Mouse (Mus musculus) heart, adult 18-20 months (tissue): ENCODE results near the gene Slfn14. TPM values are rescaled to one million over a fixed set of nuclear protein-coding genes. Genes with fewer than 3 reads are reported as not detected.
"Not testable (repeated sequence)": the region's sequence is repeated elsewhere in the genome, so short reads cannot be mapped to it uniquely, and the experiment has no call there.

Source experiments
- DNase-seq, 2 experiments: peaks; one replicate each; pipeline ENCODE4 v3.0.0; 2021 to 2022; ENCODE audit warnings: mixed read lengths in 1 of 2
- long read RNA-seq, 2 experiments: library from polyadenylated mRNA; stranded (forward); transcript quantifications; one replicate each; pipeline ENCODE4 v2.0.0; 2021
- total RNA-seq, 2 experiments: library from RNA; stranded (reverse); gene quantifications; 2 replicates each; pipeline ENCODE4 v1.2.3; 2021

Gene Slfn14
- not detected for total RNA-seq
- long read RNA-seq, experiment 1 = 0 reads
- long read RNA-seq, experiment 2 = 0 reads

GRCm38 (mm10) chr11:83286566-83286965, at the start of gene Slfn14:
Slfn14 (minus strand) TSS chr11:83286726.
- DNase-seq = no peak

- no peak for DNase-seq
Observed at GRCm38 (mm10) chr11:83335826-83336225, 49.3 kb upstream of the Slfn14 start.

DNA sequence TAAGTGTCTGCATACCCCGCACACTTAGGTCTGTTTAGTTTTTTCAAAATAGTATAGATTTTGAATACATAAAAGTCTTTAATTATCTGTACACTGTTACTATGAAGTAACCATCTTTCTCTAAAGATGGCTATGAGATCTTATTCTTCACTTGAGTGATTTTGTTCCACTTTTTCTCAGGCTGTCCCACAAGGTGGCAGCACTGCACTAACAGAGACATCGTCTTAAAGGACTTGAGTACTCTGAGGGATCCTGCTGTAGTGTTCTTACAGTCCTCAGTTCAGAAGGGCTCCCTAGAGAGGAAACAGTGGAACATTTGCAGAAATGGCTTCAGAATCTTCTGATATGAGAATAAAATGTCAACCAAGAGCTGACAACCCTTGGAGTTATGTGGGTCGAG, 40.9 kb upstream of the Slfn14 start:
- DNase-seq = peak; percentile 20 to 56

DNA sequence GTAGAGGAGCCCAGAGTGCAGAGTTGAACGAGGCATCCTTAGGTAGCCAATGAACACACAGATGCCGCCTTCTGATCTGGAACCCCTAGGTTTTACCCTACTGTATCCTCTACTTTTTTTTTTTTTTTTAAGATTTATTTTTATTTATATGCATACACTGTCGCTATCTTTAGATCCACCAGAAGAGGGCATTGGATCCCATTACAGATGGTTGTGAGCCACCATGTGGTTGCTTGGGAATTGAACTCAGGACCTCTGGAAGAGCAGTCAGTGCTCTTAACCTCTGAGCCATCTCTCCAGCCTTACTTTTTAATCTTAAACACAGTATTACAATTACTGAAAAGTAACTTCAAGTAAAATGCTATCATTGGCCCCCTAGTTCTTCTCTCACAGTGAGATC, 40.2 kb upstream of the Slfn14 start:
- not testable (repeated sequence) for DNase-seq

DNA sequence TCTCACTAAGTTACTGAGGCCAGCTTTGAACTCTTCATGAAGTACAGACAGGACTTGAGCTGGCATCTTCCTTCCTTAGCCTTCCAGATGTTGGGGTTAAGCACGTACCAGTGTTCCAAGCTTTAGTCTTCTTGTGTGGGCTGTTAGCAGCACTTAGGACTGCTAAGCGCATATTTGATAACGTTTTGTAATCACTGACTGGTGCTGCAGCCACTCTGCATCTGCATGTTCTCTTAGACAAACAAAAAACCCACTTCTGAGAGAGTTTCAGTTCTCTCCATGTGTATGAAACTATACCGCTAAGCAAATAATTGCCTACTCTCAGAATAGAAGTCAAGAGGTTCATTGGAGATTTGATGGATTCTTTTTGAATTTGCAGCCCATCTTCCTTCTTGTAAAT, 32.5 kb upstream of the Slfn14 start:
- no peak for DNase-seq

DNA sequence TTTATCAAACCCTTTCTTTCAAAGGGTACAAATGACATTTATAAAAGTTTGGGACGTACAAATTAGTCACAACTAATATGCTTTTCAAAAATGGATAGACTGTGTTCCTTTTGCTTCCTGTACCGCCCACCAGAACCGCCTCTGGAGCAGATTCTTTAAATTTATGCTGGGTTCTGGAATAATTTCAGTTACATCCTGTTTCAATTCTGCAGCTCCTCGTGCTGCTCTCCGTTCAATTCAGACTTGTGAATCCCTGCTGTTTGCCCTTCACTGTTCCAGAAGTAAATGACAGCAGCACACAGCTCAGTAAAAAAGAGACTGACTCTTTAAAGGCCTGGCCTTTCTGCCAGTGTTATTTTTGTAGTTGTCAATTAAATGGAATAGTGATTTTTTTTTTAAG, 25.9 kb upstream of the Slfn14 start:
- no peak for DNase-seq

DNA sequence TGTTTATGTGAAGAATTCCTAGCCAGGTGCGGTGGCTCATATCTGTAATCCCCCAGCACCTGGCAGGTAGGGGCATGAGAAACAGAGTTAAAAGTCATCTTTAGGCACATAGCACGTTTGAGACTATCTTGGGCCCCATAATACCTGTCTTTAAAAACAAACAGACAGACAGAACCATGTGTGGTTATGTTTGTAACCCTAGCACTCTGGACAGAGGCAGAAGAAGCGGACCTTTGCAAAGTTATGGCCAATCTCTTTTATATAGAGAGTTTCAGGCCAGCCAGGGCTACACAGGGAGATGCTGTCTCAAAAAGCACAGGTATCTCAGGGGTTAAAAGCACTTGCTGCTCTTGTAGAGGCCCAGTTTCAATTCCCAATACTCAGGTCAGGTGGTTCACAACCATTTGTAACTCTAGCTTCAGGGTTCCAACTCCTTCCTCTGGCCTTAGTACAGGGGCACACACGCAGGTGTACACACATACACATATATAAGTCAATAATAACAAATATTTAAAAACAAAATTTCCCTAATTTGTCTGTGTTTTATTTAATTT, 20.3 kb upstream of the Slfn14 start:
- DNase-seq = no peak

DNA sequence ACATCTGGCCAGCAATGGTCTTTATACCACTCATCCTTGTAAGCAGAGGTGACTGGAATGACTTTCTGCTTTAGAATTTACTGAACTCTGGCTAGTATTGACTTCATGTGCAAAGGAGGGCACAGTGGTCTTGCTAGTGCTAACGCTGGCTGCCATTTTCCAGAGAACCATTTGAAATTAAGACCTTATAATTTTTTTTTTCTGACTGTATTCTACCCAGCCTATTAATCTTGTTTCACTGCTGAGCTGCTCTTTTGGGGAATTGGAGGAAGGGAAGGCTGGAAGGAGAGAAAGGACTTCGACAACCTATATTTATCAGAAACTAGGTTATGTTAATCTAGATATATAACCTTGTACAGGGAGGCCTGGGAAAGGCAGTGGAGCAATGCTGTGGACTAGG, 18.0 kb upstream of the Slfn14 start:
- DNase-seq = no peak

GRCm38 (mm10) chr11:83303751-83304150, 17.2 kb upstream of the Slfn14 start:
- DNase-seq = no peak

GRCm38 (mm10) chr11:83302526-83303251, 16.2 kb upstream of the Slfn14 start, which contains the start of gene Pex12:
Pex12 (minus strand) TSS chr11:83302586.
- DNase-seq = peak; percentile 95 to 98

- DNase-seq = no peak
Observed at GRCm38 (mm10) chr11:83302124-83302523, 15.6 kb upstream of the Slfn14 start.

DNA sequence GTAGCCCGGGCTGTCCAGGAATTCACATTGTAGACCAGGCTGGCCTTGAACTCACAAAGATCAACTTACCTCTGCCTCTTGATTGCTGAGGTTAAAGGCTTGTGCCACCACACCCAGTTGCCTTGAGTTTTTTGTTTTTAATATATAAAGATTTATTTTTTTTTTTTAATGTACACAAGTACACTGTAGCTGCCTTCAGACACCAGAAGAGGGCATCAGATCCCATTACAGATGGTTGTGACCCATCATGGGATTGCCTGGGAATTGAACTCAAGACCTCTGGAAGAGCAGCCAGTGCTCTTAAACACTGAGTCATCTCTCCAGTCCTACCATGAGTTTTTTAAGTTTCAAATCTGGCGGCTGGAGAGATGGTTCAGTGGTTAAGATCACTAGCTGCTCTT, 14.9 kb upstream of the Slfn14 start:
- DNase-seq = no peak

- DNase-seq = no peak
Observed at GRCm38 (mm10) chr11:83299724-83300123, 13.2 kb upstream of the Slfn14 start.

- peak; percentile 94 to 97 for DNase-seq
Observed at GRCm38 (mm10) chr11:83298225-83299195, 12.0 kb upstream of the Slfn14 start, which contains the start of gene Ap2b1. Ap2b1 (plus strand) TSS chr11:83299024.

DNA sequence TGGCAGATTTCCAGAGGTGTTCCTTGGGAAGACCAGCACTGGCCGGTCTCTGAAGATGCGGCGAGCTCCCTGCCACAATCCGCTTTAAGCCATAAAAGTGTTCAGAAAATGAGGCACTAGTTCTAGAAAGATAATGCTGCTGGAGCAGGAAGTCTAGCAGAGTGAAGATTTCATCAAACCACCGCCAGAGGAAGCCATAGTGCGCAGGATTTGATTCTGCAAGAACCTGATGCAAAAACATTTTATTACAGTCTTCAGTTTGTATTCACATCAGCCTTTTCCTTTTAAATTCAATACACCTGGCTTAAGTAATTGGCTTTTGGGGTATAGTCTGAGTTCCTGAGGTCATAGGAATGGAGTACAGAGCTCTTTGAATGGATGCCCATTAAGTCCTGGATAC, 11.3 kb upstream of the Slfn14 start:
- DNase-seq = peak in 1 of 2 experiments; percentile 17

DNA sequence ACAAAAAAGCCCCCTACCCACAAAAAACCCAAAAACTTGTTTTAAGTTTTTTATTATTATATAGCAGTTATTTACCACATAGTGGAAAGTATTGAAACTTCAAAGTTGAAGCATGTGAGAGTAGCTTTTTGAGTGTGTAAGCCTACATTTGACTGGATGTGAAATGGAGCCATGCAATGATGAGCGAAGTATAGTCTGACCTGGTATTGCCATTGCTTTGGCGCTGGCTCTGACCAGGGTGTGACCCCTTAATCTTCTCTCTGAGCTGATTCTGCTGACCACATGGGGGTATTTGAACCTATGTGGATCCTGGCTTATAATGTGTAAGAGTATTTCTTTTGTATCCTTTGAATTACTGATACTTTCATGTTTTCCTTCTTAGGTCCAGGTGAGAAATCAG, 7.6 kb upstream of the Slfn14 start:
- no peak for DNase-seq

GRCm38 (mm10) chr11:83293182-83293581, 6.7 kb upstream of the Slfn14 start:
- DNase-seq = no peak

DNA sequence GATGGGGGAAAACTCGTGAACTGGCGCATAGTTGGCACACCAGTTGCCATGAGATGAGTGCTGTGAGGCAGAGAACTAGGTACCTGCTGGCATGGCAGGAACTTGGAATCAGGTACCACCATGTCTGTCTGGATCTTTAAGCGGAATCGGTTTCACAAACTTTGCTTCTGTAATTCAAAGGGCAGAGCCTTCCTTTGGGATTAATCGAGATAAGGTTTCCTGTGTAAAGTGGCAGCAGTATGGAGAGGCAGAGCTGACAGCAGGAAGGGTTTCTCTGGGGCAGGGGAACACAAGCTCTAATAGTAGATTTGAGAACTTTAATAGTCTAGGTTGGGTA, 5.7 kb upstream of the Slfn14 start:
- peak in 1 of 2 experiments; percentile 27 for DNase-seq

GRCm38 (mm10) chr11:83291375-83292250, 5.1 kb upstream of the Slfn14 start:
- peak; percentile 96 to 98 for DNase-seq

- DNase-seq = no peak
Observed at GRCm38 (mm10) chr11:83289633-83290032, 3.1 kb upstream of the Slfn14 start.

DNA sequence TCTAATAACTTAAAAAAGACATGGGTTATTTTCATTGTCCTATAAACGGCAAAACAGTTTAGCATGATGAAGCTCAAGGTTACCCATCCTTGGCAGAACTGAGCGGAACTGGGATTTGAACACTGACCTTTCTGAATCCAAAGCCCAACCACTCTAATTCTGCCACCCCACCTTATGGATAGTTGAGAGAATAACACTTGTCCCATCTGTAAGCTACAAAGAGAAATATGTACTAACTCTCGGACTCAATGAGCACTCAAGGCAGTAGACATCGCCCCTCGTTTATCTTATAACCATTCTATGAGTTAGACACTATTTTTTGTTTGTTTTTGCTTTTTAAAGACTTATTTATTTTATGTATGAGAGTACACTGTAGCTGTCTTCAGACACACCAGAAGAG, 2.5 kb upstream of the Slfn14 start:
- DNase-seq = no peak

DNA sequence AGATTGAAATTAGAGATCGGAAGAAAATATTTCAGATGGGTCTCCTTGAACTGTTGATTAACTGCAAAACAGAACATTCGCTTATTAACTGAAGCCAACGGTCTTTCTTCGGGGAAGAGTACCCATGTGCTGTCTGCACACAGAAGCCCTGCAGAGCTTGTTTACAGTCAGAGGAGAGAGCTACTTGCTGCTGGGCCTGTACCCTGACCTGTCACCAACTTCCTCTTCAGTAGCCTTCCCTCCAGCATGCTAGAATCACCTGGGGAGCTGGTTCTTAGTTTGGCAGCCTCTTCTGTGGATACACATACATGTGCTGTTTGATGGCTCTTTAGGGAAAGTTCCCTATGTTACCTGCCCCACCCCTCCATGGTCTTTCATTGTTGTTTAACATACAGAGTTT, 899 bp downstream of the Slfn14 start:
- DNase-seq = no peak
